Mouse (Mus musculus): ENCODE data around the gene Ptp4a2.

DNA sequence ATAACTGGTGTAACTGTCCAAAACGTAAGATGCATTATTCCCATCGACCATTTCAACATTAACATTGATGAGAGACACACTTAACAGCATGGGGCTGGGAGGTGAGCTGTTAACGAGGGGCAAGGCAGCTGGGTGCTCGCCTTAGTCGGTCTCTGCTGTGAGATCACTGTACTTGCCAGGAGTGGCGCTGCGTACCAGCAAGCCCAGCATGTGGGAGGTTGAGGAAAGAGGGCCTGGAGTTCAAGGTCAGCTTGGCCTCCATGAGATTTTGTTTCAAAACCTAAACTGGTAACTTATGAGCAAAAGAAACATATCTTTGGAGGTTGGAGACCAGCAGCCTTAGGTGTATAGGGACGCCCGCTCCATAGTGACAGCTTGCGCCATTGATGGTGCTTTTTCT is 78.6 kb downstream of the Ptp4a2 start:
- TF ChIP-seq EP300 (IDR thresholded peaks at IDR 0.05; ENCODE audit: low read depth) (no peak), CTCF (IDR thresholded peaks at IDR 0.05; ENCODE audit: low read depth) (no peak)
